Mouse (Mus musculus) embryonic stem cell, embryonic (primary cell): ENCODE measurements around the gene Ndufa10.
"Not testable (repeated sequence)": the region's sequence is repeated elsewhere in the genome, so short reads cannot be mapped to it uniquely, and the experiment has no call there.

Experiments
- CTCF ChIA-PET, 4 experiments: fragments of 300-600 bp in 2 of 4; fragments of 350-600 bp in 2 of 4; sonication (Branson Sonifier 250); formaldehyde crosslinking; loops; one replicate each; lab custom pipeline; 2022; ENCODE audit warnings: inconsistent platforms in 2 of 4; lab: Charles Lee
- POLR2A ChIA-PET, 4 experiments: fragments of 300-600 bp in 2 of 4; fragments of 350-600 bp in 2 of 4; sonication (Branson Sonifier 250); formaldehyde crosslinking; loops; one replicate each; lab custom pipeline; 2022; ENCODE audit warnings: antibody characterized with exemption in 4 of 4, inconsistent platforms in 1 of 4; lab: Charles Lee

Gene Ndufa10

DNA sequence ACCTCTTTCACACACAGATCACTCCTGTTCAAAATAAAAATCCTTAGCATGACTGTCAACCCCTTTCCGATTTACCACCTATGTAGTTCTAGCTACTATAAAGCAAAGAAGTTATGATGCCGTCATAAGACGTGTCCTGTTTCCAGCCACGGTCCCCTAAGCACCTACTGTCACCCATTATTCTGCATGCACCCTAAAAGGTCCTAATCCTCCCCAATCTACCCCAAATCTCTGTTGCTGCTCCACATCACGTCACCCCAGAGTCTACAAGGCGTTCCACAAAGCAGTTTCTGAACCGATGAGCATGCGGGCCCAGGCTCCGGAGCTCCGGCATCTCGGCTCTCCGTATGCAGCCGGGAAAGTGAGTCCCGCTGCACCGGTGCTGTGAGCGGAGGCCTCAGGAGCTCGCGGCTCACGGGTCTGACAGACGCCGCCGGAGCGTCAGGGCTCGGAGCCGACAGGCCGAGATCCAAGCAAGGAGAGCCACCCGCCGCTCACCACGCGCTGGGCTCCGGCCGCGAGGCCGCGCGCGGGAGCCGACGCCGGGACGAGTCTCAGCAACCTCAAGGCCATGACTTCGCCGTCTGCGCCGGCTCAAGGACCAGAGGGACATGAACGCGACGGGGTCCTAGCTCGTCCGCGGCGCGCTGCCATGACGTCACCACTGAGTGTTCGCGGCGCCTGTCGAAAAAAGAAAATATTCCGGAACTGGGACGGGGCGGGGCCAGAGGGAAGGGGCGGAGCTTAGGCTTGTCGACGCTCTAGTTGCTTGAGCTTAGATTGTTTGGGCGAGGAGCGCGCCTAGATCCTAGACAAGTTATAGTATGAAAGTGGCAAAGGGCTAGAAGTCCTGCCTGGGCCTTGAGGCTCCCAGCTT lies at the start of gene Ndufa10:
Ndufa10 (minus strand) TSS at position 696 of the 877 bp plus-strand sequence.
- ChIA-PET CTCF (interaction anchor here (0.5 to 2.2 kb wide), 12 partner anchors 19 to 636 kb away, joined by 3 to 11 read pairs (median 4); partner anchors contain the start of gene Otos (in 2 of the 4)), POLR2A (interaction anchor here (0.6 to 2.6 kb wide), 94 partner anchors 9 to 1223 kb away, joined by 3 to 42 read pairs (median 4); partner anchors contain the start of genes Cops9 (in 2 of the 4), Ankmy1 (in 1 of the 4), Asb1 (in 1 of the 4) and Farp2 (in 1 of the 4))

DNA sequence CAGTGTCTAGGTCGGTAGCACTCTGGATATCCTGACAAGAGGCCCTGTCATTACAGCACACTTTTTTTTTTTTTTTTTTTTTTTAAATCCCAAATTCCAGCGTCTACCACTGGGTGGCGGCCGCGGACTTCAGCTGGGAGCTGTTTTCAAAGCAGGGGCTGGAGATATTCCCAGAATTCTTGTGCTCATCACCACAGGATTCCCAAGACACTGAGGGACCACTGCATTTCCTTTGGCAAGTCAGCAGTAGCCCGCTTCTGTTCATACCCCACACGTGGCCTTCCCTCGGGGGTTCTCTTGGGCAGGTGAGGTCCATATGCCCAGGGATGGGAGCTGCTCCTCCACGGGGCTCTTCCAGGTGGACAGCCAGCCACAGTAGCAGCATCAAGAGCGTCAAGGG lies 47.7 kb upstream of the Ndufa10 start:
- ChIA-PET POLR2A (interaction anchor here (0.6 to 1.7 kb wide), 5 partner anchors 12 to 312 kb away, joined by 3 to 5 read pairs (median 4); partner anchors contain the start of gene Ndufa10 (in 1 of the 4)), CTCF (interaction anchor here (0.5 to 2.4 kb wide), 35 partner anchors 11 to 1712 kb away, joined by 3 to 16 read pairs (median 5); partner anchors contain the start of gene Otos (in 3 of the 4))

DNA sequence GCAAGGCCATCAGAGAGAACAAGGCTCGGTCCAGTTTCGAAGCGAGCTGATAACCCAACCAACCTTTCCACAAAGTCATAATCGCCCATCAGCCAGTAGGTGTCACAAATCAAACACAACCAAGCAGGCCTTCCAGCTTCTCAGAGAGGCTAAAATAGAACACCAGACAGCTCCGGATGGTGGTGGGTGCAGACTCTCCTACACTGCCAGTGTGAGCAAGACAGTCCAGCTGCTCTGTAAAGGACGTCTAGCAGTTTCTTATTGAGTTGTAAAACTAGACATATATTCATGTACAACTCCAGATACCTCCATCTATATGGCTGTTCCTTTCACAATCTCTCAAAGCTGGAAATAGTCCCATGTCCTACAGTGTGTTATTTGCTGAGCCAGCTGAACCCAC lies 45.4 kb upstream of the Ndufa10 start:
- POLR2A ChIA-PET, result interaction anchor here in 1 of 4 experiments (1.2 kb wide), 1 partner anchor 315 kb away, joined by 3 read pairs; no protein-coding TSS in a partner anchor
- CTCF ChIA-PET, result interaction anchor here in 2 of 4 experiments (0.5 to 1.3 kb wide), 2 partner anchors 27 to 114 kb away, joined by 3 to 4 read pairs; no protein-coding TSS in a partner anchor

DNA sequence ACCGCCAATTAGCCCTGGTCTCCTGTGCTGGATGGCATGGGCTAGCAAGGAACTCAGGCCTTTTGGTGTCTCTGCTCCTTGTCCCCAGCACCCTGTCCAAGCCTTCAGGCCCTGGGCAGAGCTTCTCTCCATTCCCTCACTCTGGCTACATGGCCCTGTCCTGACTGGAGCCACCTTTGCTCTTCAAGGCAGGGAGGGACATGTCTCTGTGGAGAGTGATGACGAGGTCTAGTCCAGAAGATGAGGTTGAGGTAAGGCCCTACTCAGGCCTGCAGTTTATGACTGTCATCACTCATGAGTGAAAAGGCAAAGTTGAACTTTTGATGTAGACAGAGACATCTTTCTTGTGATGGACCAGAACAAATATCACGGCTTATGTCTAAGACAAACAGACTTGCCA lies 44.9 kb upstream of the Ndufa10 start, which contains the start of gene Olfr1414:
Olfr1414 (minus strand) TSS at position 101 of the 400 bp plus-strand sequence.
- ChIA-PET CTCF (interaction anchor here in 2 of 4 experiments (0.5 to 1.3 kb wide), 2 partner anchors 27 to 114 kb away, joined by 3 to 4 read pairs; no protein-coding TSS in a partner anchor), POLR2A (interaction anchor here in 1 of 4 experiments (1.2 kb wide), 1 partner anchor 315 kb away, joined by 3 read pairs; no protein-coding TSS in a partner anchor)

DNA sequence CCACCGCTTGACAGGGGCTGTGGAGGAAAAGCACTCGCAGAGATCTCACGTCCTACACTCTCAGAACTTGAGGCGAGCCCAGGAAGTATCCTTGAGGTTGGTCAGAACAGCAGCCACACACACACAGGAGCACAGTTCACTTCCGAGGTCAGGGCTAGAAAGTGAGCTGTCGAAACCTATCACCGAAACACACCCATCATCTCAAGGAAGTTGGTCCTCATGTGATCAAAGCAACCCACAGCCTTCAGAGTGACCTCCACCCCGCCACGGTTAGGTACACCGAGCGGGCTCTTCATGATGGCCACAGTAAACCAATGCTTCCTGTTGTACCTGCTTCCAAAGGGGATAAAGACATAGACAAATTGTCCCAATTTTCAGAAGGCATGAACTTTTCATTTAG lies 41.7 kb upstream of the Ndufa10 start:
- ChIA-PET POLR2A (no interaction called here), CTCF (no interaction called here)

DNA sequence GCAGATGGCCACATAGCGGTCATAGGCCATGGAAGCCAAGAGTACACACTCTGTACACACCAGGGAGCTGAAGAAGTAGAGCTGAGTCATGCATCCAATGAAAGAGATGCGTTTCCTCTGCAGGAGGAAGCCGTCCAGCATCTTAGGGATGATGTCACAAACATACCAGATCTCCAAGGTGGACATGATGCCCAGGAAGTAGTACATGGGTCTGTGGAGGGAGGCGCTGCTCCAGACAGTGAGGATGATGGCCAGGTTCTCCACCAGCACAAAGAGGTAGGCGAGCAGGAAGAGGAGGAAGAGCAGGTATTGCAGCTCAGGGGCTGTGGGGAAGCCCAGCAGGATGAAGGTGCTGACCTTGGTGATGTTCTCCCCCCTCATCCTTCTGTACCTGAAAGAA lies 38.0 kb upstream of the Ndufa10 start:
- CTCF ChIA-PET, POLR2A ChIA-PET: not testable (repeated sequence)

DNA sequence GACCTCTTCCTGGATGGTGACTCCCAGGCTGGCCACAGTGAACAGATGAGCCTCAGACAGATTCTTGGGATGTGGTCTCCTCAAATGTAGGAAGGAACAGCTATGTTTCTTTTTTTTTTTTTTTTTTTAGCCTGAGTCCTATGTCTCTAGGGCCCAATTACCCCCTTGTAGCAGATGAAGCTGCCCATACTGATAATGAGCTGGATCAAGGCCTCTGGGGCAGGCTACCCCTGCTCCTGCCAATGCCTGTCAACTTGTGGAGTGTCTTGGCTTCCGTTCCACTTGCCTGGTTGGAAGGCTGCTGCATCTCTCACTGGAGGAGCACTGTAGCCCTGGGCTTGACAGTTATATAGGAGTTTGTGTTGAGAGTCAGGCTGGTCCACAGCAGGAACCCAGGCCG lies 22.3 kb upstream of the Ndufa10 start, which contains the start of gene Olfr1415:
Olfr1415 (minus strand) TSS at position 101 of the 400 bp plus-strand sequence.
- ChIA-PET POLR2A (interaction anchor here in 2 of 4 experiments (0.6 to 0.7 kb wide), 3 partner anchors 470 to 912 kb away, joined by 3 to 4 read pairs (median 4); no protein-coding TSS in a partner anchor), CTCF (interaction anchor here in 1 of 4 experiments (0.7 kb wide), 1 partner anchor 644 kb away, joined by 5 read pairs; no protein-coding TSS in a partner anchor)

DNA sequence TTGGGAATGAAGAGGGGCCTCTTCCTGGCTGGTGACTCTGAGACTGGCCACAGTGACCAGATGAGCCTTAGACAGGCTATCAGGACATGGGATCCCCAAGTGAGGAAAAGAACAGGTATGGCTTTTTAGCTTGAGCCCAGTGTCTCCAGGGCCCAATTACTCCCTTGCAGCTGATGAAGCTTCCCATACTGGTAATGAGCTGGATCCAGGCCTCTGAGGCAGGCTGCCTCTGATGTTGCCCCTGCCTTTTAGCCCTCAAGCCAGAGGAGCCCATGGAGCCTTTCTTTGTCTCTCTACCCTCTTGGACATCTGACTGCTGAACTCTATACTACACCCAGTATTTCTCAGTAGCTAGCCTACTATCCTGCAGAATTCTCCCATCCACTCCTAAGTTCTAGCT lies 11.4 kb upstream of the Ndufa10 start, which contains the start of gene Olfr1416:
Olfr1416 (minus strand) TSS at position 101 of the 400 bp plus-strand sequence.
- ChIA-PET CTCF (no interaction called here), POLR2A (interaction anchor here in 1 of 4 experiments (3.0 kb wide), 1 partner anchor 11 kb away, joined by 14 read pairs; the partner anchor contains the start of gene Ndufa10)

DNA sequence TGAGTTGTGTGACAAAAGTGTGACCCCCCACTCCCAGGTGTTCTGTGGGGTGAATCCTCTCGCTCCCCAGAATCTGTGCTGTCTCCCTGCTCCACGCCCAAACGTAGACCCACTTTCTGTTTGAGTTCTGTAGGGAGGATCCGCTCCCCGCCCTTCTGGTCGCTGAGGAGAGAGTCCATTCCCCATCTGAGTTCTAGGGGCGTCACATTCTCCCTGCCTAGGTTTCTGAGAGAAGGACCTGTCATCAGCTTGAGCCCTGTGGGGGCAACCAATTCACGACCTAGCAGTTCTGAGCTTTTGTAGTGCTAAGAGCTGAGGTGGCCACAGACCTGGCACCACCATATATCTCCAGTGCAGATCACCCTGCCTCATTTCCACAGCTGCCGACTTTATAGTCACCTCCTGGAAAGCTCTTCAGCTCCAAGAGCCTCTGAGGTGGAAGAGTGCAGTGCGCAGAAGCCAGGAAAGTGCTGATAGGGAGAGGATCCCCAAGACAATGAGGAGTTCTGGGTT lies 462 bp upstream of the Ndufa10 start:
- ChIA-PET CTCF (interaction anchor here (0.5 to 2.2 kb wide), 8 partner anchors 20 to 637 kb away, joined by 3 to 11 read pairs (median 4); partner anchors contain the start of gene Otos (in 2 of the 4)), POLR2A (interaction anchor here (0.6 to 2.6 kb wide), 84 partner anchors 8 to 1224 kb away, joined by 3 to 42 read pairs (median 4); partner anchors contain the start of genes Cops9 (in 2 of the 4), Ankmy1 (in 1 of the 4), Asb1 (in 1 of the 4) and Farp2 (in 1 of the 4))

DNA sequence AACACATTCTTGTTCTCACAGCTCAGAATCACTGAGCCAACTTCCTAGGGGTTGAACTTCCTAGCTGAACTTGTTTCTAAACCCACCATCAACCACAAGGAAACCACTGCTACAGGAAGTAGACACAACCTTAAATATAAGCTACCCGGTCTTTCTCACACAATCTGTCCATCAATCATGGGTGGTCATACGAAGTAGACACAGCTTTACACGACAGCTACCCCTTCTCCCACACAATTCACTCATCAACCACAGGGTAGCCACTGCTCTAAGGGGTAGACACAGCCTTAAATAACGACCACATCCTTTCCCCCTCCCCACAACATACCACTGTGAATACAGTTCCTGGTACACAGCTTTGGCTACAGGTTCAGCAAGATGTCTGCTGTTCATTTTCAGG lies 4.8 kb downstream of the Ndufa10 start:
- CTCF ChIA-PET, result no interaction called here
- POLR2A ChIA-PET, result interaction anchor here in 1 of 4 experiments (0.9 kb wide), 1 partner anchor 477 kb away, joined by 3 read pairs; no protein-coding TSS in a partner anchor

DNA sequence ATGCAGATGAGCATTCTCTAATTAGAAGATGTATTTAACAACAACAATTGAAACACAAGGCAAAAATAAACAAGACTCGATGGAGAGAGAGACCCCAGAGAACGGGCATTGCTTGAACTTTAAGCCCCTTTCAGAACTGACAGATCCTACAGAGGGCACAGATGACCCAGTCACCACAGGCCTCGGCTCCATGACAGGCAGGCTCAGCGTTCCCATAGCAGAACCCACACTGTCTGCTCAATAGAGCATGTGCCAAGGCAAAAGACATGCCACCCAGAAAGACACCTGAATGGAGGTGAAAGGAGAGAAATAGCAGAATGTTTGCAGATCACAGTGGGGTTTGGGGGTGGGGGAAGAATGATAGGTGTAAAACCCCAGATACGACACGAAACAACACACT lies 15.2 kb downstream of the Ndufa10 start:
- CTCF ChIA-PET, result no interaction called here
- POLR2A ChIA-PET, result interaction anchor here in 1 of 4 experiments (1.2 kb wide), 1 partner anchor 15 kb away, joined by 5 read pairs; the partner anchor contains the start of gene Ndufa10

DNA sequence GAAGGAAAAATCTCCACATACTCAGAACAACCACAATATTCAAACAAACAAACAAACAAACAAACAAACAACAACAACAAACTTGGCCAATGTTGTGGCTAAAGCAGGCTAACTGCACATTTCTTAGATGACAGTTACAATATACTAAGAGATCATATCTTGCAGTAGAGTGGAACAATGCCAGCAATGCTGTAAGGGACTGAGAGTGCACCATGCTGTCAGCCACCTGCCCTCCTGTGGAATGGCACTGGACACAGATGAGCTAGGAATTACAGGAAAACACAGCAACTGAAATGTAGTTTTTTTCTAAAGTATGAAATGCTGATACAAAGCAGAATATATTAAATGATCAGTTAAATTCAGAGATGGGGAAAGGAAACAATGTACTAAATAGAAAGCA lies 15.9 kb downstream of the Ndufa10 start:
- POLR2A ChIA-PET, result no interaction called here
- CTCF ChIA-PET, result no interaction called here

DNA sequence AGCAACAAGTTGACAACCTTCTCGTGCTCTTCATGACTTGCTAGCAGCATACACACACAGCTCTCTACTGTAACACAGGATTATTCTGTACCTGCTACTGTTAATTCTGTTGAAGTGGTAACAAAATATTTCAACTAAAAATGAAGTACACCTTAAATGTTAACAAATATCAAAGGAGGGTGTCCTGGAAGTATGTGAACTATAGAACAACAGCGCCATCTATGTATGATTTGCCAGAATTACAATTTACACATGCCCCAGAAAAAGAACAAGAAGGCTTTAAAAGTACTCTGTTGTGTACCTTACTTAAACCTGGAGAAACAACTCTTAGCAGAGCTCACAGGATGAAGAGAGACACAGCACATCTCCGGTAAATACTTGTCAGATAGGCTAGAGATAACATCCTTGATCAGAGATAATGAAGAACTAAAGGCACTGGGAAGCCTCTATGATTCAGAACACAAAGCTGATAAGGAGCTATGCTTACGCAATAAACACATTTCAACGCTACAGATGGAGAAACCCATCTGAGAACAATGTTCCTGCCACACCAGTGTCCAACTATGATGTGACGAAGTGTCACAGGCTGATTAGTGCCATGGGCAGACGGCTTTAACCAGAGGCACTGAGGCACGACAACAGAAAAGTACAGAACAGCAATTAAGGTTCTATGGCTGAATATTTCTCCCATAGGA lies 19.8 kb downstream of the Ndufa10 start:
- ChIA-PET POLR2A (interaction anchor here in 2 of 4 experiments (0.9 to 2.8 kb wide), 3 partner anchors 20 to 27 kb away, joined by 3 to 12 read pairs (median 10); partner anchors contain the start of gene Ndufa10 (in 2 of the 2)), CTCF (interaction anchor here (0.7 to 1.7 kb wide), 11 partner anchors 17 to 656 kb away, joined by 3 to 13 read pairs (median 3); partner anchors contain the start of gene Ndufa10 (in 1 of the 4))

DNA sequence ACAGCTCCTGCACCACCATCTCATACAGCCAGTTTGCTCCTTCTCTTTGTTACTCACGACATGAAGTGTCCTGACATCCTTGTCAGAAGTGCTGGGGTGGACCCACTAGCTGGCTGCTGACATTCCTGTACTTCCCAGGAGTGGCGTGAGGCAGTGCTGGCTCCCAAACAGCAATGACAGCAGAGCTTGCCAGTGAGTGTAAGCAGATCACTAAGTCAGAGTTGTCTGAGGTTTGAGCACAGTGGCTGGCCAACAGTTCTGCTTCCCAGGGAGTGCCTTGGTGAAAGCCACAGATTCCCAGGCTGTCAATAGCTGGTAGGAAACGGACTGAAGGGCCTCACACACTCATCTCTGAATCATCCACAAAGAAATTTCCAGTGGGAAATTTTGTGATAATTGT lies 25.4 kb downstream of the Ndufa10 start:
- ChIA-PET POLR2A (interaction anchor here in 2 of 4 experiments (0.8 to 0.9 kb wide), 2 partner anchors 8 to 25 kb away, joined by 3 read pairs; partner anchors contain the start of gene Ndufa10 (in 1 of the 2)), CTCF (no interaction called here)

DNA sequence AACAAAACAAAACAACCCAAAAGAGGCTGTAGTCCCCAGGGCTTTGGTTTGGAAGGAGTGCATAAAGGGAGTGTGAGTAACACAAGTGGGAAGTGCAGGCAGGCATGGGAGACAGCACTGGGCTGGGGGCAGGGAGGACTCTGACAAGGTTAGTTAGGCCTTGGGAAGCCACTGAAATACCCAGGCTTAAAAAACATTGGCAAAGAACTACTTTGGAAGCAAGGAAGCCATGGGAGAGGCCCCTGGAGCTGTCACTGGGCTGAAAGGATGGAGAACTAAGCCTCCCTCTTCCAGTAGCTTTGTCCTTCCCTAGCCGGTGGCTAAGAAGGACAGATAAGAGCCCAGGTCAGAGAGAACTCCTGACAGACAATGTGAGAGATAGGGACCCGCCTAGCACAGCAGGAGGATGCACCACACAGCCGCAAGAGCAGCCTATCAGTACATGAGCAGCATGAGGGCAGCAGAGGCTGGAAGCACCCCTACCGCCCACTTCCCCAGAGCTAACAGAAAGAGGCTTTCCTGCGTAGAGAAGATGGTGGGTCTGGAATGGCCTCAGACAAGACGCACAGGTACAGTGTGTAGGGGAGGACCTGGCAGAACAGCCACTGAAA lies 32.1 kb downstream of the Ndufa10 start:
- ChIA-PET CTCF (no interaction called here), POLR2A (interaction anchor here in 3 of 4 experiments (0.7 to 4.8 kb wide), 6 partner anchors 9 to 263 kb away, joined by 3 to 14 read pairs (median 3); partner anchors contain the start of gene Ndufa10 (in 2 of the 3))

DNA sequence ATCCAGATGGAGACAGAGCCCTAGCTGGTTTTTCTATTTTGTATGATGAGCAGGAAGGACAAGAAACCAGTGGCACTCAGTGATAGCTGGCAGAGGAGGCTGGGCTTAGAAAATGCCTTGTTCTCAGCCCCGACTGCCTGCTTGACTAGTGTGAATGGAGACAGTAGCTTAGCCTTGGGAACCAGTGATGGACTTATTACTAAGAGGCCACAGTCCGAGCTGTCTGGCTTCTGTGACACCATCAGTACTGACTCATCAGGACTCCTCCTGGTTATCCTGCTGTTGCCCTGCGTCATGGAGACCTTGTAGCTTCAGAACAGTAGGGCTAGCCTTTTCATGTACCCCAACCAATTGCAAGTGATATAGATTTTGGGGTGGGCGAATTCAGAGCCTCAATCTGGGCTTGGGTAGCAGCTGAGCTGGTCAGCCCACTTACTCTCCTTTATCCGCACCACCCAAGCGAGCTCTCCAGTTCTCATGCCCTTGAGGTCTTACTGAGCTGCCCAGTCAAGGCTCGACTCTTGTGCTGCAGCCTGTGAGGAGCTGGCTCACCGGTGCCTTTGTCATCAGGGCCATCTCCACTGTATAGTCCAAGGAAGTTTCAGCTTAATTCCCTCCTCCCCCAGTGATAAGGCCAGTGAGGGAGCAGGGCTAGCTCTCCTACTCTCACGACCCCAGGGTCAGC lies 33.5 kb downstream of the Ndufa10 start:
- ChIA-PET POLR2A (interaction anchor here in 3 of 4 experiments (0.7 to 1.1 kb wide), 5 partner anchors 9 to 228 kb away, joined by 3 to 4 read pairs (median 3); partner anchors contain the start of gene Ndufa10 (in 1 of the 3)), CTCF (no interaction called here)
